Mouse (Mus musculus) testis, adult 2 months (tissue): ENCODE results near the gene Myom3. TPM values are rescaled to one million over a fixed set of nuclear protein-coding genes. Genes with fewer than 3 reads are reported as not detected.

Experiments used
- H3K27ac ChIP-seq: fragments of 200-500 bp; 2 replicates; pipeline ENCODE4 v1.5.1; 2012; ENCODE audit warnings: low read depth, low read length; ENCODE audit not compliant: control insufficient read depth, insufficient read depth
- H3K27me3 ChIP-seq: fragments of 200-500 bp; 2 replicates; pipeline ENCODE4 v1.6.1; 2012; ENCODE audit warnings: mild to moderate bottlenecking, low read length, moderate library complexity; ENCODE audit not compliant: control insufficient read depth, insufficient read depth
- H3K36me3 ChIP-seq: fragments of 200-500 bp; 2 replicates; pipeline ENCODE4 v1.6.1; 2012; ENCODE audit warnings: mild to moderate bottlenecking, low read length; ENCODE audit not compliant: control insufficient read depth, insufficient read depth
- H3K4me1 ChIP-seq: fragments of 200-500 bp; 2 replicates; pipeline ENCODE4 v1.6.1; 2012; ENCODE audit warnings: low read length; ENCODE audit not compliant: control insufficient read depth, insufficient read depth
- H3K4me3 ChIP-seq: fragments of 200-500 bp; 2 replicates; pipeline ENCODE4 v1.5.1; 2012; ENCODE audit warnings: low read depth, mild to moderate bottlenecking, low read length, moderate library complexity, mixed read lengths; ENCODE audit not compliant: control insufficient read depth
- CTCF ChIP-seq: fragments of 200-500 bp; IDR thresholded peaks from 2 replicates; pipeline ENCODE4 v1.5.1; 2012; ENCODE audit warnings: low read depth, mild to moderate bottlenecking, inconsistent platforms, low read length, moderate library complexity; ENCODE audit not compliant: control insufficient read depth, insufficient read depth, insufficient replicate concordance
- POLR2A ChIP-seq: fragments of 200-500 bp; IDR thresholded peaks from 2 replicates; pipeline ENCODE4 v1.6.1; 2012; ENCODE audit warnings: low read depth, mild to moderate bottlenecking, inconsistent platforms, low read length, moderate library complexity; ENCODE audit not compliant: control insufficient read depth
- polyA plus RNA-seq: library from polyadenylated mRNA; depleted of rRNA; stranded (reverse); fragments of >200 nt; gene quantifications from 2 replicates; pipeline ENCODE4 v1.2.3, GENCODE M21; 2012

Myom3 gene
- polyA plus RNA-seq, 1 experiment: 0.47 TPM

- peaks cover 2% of the 10 kb centered on the region for H3K4me1 ChIP-seq
- TF ChIP-seq CTCF: no peak
- TF ChIP-seq POLR2A: no peak
- H3K36me3 ChIP-seq: no peaks in the 10 kb centered on the region
- no peak overlapping the region for H3K27ac ChIP-seq
- H3K4me3 ChIP-seq: no peak overlapping the region
- H3K27me3 ChIP-seq: no peaks in the 10 kb centered on the region
Measured at GRCm38 (mm10) chr4:135804169-135804568, 44.7 kb downstream of the Myom3 start.

GRCm38 (mm10) chr4:135814896-135815295 lies 55.4 kb downstream of the Myom3 start:
- no peaks in the 10 kb centered on the region for H3K27me3 ChIP-seq
- H3K4me1 ChIP-seq: no peaks in the 10 kb centered on the region
- H3K27ac ChIP-seq: no peak overlapping the region
- TF ChIP-seq POLR2A: no peak
- TF ChIP-seq CTCF: no peak
- no peak overlapping the region for H3K4me3 ChIP-seq
- no peaks in the 10 kb centered on the region for H3K36me3 ChIP-seq

- peaks cover 2% of the 10 kb centered on the region; the same call in 1 of the 2 replicates for H3K4me1 ChIP-seq
- H3K27me3 ChIP-seq: no peaks in the 10 kb centered on the region
- TF ChIP-seq POLR2A (no peak), CTCF (no peak)
- H3K27ac ChIP-seq: no peak overlapping the region
- H3K4me3 ChIP-seq: no peak overlapping the region
- no peaks in the 10 kb centered on the region for H3K36me3 ChIP-seq
Measured at GRCm38 (mm10) chr4:135816905-135817622, 57.5 kb downstream of the Myom3 start.

- TF ChIP-seq POLR2A (no peak), CTCF (no peak)
- peaks cover 2% of the 10 kb centered on the region; the same call in 1 of the 2 replicates for H3K4me1 ChIP-seq
- H3K36me3 ChIP-seq: no peaks in the 10 kb centered on the region
- no peaks in the 10 kb centered on the region for H3K27me3 ChIP-seq
- no peak overlapping the region for H3K27ac ChIP-seq
- no peak overlapping the region for H3K4me3 ChIP-seq
Measured at GRCm38 (mm10) chr4:135818366-135818765, 58.9 kb downstream of the Myom3 start.

GRCm38 (mm10) chr4:135819826-135820526 lies 60.5 kb downstream of the Myom3 start:
- H3K4me3 ChIP-seq: no peak overlapping the region
- H3K4me1 ChIP-seq: peaks cover 2% of the 10 kb centered on the region; the same call in 1 of the 2 replicates
- no peak for TF ChIP-seq POLR2A
- TF ChIP-seq CTCF: no peak
- H3K27me3 ChIP-seq: no peaks in the 10 kb centered on the region
- H3K36me3 ChIP-seq: no peaks in the 10 kb centered on the region
- H3K27ac ChIP-seq: no peak overlapping the region

GRCm38 (mm10) chr4:135821772-135822171 lies 62.3 kb downstream of the Myom3 start:
- TF ChIP-seq POLR2A (peak; percentile 65; the same call in 1 of the 2 replicates), CTCF (no peak)
- 0 out of 2 replicates have a peak overlapping the region, but pooled peaks have one; percentile 35 for H3K27ac ChIP-seq
- peaks cover 2% of the 10 kb centered on the region; the same call in 1 of the 2 replicates for H3K4me1 ChIP-seq
- no peaks in the 10 kb centered on the region for H3K27me3 ChIP-seq
- peak overlapping the region; percentile 81 for H3K4me3 ChIP-seq
- no peaks in the 10 kb centered on the region for H3K36me3 ChIP-seq

GRCm38 (mm10) chr4:135823298-135823697 lies 63.8 kb downstream of the Myom3 start:
- no peak overlapping the region for H3K27ac ChIP-seq
- peaks cover 4% of the 10 kb centered on the region for H3K4me1 ChIP-seq
- TF ChIP-seq CTCF (peak; percentile 10; the same call in 1 of the 2 replicates), POLR2A (no peak)
- H3K4me3 ChIP-seq: no peak overlapping the region
- no peaks in the 10 kb centered on the region for H3K36me3 ChIP-seq
- H3K27me3 ChIP-seq: no peaks in the 10 kb centered on the region

- Histone ChIP-seq H3K27me3 (no peaks in the 10 kb centered on the region), H3K4me1 (peaks cover 12% of the 10 kb centered on the region), H3K27ac (no peak overlapping the region), H3K36me3 (no peaks in the 10 kb centered on the region), H3K4me3 (no peak overlapping the region)
- TF ChIP-seq POLR2A: no peak
- no peak for TF ChIP-seq CTCF
Measured at GRCm38 (mm10) chr4:135824254-135824653, 64.7 kb downstream of the Myom3 start.
